Mouse (Mus musculus) layer of hippocampus, postnatal 14 days (tissue): ENCODE data around the gene Tsks. TPM values are rescaled to one million over a fixed set of nuclear protein-coding genes. Genes with fewer than 3 reads are reported as not detected.

Source experiments
- DNase-seq, 2 experiments: peaks; one replicate each; pipeline ENCODE4 v3.0.0; 2021 to 2022; ENCODE audit warnings: low spot score in 2 of 2, mixed read lengths in 1 of 2
- long read RNA-seq, 2 experiments: library from polyadenylated mRNA; stranded (forward); transcript quantifications; one replicate each; pipeline ENCODE4 v2.0.0; 2021
- total RNA-seq, 2 experiments: library from RNA; stranded (reverse); gene quantifications; 2 replicates each; pipeline ENCODE4 v1.2.3; 2021

Gene Tsks
- total RNA-seq, result under 1 TPM in 1 of 2 experiments, not detected in 1; 0.69 TPM
- long read RNA-seq, experiment 1, partial matches to known transcripts, result 0 of 2 reads
- long read RNA-seq, experiment 1, other reads (novel, unspliced or antisense), result 2 of 2 reads
- long read RNA-seq, experiment 2, partial matches to known transcripts, result 0 of 1 reads
- long read RNA-seq, experiment 2, other reads (novel, unspliced or antisense), result 1 of 1 reads

DNA sequence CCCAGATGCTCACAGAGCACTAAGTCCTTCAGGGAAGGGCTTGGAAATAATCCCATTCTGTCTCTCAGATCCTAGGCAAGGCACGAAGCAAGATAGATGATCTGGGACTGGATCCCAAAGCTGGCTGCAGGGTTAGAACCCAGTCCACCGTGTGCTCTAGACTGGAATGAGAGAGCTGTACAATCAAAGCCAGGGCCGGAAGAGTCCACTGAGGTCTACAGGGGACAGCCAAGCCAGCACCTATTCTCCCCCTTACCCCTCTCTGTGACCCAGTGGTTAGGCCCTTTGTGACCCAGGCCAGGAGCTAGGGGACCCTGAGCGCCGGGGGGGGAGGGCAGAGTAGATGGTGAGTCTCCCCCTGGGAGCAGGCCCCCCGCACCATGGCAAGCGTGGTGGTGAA, at the start of gene Tsks:
Gene Tsks (plus strand): TSS at position 301 of the 400 bp plus-strand sequence.
- DNase-seq, result no peak

DNA sequence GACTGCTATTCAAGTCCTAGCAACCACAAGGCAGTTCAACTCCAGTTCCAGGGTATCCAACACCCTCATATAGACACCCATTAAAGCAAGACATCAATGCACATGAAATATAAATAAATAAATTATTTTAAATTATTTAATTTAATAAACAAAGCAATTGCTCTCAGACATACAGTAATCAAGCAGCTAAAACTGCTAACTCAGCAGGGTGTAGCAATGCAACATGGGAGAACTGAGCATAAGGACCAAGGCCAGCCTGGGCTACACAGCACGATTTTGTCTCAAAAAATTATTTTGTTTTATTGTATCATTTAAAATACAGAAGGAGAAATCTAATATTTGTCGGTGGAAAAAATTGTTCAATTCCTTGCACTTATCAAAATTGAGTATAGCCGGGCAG, 48.8 kb upstream of the Tsks start:
- no peak for DNase-seq

DNA sequence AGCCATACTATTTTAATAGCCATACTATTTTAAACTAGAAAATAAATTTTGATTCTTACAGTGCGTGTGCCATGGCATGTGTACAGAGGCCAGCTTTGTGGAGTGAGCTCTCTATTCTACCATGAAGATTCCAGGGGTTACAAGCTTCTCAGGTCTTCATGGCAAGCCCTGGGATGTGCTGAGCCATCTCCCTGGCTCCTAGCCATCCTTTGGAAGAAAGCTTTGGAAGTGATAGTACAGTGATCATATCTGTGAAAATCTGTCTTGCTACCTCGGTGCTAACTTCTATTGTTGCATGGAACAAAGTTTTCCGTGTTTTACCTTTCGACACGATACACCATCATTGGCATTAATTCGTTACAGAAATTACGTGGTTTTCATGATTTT, 47.8 kb upstream of the Tsks start:
- no peak for DNase-seq

DNA sequence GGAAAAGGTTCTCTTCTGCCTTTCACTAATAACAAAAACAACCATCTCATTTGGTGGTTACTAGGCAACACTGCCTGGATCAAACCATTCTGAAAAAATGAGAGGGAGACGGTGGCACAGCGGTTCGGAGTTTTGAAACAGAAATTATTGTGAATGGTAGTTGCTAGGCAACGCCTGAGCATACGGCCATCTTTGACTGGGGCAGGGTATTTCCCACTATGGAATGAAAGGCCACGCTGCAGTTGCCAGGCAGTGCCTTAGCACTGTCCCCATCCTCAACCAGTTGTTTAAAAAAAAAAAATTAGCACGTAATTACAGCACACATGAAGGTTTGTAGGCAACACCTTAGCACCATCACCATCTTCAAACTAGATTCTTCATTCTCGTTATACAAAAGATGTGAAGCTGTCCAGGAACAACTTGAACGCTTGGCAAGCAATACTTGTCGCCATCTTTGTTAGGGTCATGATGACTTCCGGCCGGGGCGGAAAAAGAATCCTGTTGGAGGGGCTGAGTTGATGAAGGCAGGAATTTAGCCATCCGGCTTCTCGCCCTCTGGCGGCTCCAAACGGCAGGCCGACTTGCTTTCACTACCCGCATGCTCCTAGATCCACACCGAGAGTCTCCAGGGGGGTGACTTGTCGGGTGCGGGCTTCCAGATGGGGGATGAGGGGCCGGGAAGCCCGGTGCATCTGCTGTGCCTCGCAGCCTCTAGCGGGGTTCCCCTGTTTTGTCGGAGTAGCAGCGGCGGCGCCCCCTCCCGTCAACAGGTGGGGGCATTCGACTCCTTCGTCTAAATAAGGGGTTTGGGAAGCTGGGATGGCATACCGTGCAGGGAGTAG, 47.2 kb upstream of the Tsks start, which contains the start of gene Fuz:
Gene Fuz (plus strand): TSS at position 487 of the 842 bp plus-strand sequence.
- DNase-seq, result peak; percentile 93 to 97

DNA sequence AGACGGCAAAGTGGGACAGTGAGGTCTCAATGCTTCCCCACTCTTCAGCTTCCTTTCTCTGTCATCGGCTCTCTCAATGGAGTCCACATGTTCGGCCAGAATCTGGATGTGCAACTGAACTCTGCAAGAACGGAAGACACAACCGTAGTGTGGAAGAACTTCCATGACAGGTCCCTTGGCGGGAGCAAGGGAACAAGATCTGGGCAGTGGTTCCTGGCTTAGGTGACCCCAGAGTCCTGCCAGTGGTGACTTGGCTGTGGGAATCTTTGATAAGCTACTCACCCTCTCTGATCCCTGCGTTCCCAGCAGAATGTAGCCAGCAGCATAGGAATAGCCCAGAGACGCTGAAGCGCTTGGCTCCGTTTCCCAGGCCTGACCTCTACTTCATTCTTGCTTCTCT, 46.5 kb upstream of the Tsks start:
- DNase-seq, result no peak

DNA sequence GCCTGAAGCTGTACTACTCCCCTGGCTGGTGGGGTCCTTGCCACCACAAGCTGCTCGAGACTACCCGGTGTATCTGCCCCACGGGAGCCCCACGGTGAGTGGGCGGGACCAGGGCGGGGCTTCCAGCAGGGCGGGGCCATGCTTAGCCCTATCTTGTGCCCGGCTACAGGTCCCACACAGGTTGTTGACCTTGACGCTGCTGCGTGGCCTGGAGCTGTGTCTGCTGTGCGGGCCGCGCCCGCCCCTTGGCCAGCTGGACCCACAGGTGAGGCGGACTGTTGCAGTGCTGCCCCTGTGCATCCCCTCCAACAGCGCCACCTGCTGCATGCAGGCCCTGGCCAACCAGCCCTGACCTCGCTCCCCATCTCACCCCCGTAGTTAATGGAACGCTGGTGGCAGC, 44.4 kb upstream of the Tsks start:
- no peak for DNase-seq

DNA sequence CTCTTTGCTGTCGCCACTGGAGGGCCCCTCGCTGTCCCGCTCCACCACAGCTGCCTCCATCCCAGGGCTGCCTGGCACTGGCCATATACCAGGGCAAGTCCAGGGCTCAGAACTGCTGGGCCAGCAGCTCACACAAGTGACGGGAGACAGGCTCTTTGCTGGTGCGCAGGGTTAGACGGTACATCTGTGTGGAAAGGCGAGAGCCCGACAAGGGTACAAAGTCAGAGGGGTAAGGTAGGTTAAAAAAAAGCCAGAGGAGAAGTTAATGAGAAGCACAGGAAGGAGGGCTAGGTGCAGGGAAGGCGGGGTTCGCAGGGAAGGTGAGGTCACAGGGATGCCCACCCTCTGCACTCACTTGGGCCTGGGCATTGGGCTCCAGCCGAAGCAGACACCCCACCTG, 42.4 kb upstream of the Tsks start:
- no peak for DNase-seq

DNA sequence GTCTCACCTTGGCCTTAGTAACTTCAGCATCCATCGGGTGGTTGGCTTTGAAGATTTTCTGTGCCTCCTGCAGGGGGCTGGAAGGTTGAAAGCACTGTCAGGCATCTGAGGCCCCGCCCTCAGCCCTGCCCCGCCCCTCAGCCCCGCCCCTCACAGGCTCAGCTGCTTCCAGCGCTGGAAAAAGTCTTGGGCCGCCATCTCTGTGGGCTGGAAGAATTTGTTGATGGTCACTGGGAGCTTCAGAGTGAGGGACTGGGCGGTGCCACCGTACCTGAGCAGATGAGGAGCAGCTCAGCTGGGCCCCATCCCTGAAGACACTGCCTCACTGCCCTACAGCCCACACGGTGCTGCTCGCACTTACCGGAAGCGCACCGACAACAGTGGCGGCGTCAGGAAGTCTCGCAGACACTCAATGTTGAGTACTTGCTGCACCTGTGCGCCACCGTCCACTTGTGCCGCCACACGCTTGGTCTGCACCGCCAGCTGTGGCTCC, 41.7 kb upstream of the Tsks start:
- no peak for DNase-seq

DNA sequence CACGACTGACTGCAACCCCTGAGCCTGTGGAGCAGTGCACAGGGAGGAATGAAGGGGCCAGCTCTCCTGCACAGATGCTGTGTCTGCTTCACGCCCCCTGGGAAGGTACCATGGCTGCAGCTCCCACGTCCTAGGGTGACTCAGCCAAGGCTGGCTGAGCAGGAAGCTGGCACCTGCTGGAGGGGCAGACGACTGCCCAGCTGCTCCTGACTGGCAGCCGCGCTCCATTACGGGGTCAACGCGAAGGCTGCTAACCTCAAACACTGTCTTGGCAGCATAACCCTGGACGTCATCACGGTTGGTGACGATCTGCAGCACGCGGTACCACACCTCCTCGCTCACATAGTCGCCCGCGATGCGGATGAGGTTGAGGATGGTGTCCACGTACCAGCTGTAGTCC, 37.6 kb upstream of the Tsks start:
- DNase-seq, result no peak

DNA sequence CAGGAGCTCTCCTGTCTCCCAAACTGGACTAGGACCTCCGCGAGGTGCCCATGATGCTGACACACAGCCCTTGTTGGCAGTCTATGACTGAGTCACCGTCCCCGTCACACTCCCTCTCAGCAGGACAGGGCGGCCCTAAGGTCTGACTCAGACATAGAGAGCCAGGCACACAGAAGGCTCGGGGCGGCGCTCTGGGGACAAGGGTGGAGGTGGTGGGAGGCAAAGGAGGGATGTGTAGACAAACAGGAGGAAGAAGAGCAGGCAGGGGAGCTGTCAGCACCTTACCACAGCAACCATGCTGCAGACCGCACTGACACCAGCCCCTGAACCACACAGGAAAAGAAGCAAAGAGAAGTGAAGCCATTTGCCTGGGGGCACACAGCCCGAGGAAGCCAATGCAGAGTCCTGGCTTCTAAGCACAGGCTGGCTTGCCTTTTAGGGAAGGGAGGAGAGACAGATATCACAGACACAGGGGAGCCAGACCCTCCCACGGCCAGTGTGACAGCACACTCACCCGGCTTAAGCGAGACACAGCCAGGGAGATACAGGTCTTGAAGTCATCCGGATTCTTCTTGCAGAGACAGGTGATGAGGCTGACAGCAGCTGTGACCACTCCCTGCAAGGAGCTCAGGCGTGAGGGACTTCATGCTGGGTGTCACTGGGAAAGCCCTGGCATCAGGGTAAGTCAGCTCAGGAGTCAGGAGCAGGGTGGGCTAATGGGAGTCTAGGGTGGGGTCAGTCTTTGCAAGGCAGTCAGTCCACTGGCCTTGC, 34.1 kb upstream of the Tsks start:
- DNase-seq, result no peak

DNA sequence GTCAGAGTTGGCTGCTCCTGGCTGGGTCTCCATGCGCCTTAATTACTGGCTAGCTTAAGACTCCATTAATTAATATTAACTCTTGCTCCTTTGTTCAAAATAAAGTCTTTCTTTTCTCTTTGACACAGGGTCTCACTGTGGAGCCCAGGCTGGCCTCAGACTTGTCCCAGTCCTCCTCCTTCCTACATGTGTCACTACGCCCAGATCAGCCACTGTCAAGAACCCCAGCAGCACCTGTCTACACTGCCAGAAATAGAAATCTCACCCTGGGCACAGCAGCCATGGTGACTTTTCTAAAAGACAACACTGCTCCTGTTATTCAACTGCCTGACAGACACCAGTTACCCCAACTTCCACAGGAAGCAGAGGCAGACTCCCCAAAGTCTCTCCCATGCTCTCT, 28.6 kb upstream of the Tsks start:
- no peak for DNase-seq

DNA sequence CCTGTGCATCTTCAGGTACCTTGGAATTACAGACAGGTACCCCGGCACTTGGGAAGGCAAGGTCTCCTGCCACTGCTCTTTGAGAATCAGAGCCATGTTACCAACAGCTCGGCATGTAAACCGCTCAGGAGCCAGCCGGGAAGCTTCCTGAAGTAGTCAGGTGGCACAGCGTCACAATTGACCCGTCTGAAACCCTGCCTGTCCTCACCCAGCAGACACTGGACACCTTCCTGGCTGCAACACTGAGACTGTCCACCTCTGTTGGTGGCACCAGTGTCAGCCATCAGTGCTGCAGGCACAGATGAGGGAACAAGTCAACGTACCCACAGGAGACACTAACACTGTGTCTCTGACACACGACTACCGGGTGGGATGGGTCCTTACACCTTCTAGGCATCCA, 27.7 kb upstream of the Tsks start:
- no peak for DNase-seq

DNA sequence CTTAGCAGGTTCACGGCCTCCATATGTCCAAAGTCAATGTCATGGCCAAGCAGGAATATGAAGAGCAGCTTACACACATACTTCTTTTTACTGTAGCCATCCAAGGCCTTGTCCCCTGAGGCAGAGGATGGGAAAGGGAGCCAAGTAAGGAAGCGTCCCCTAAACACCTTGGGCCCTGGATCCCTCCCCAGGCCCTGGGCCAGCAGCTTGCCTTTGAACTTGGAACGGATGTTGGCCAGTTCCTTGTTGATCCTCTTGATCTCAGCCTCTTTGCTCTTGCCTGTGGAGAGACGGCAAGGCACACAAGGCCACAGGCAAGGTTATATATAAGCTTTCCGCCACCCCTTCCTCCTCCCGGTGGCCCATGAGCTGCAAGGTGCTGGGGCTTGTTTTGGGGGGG, 26.8 kb upstream of the Tsks start:
- DNase-seq, result no peak

DNA sequence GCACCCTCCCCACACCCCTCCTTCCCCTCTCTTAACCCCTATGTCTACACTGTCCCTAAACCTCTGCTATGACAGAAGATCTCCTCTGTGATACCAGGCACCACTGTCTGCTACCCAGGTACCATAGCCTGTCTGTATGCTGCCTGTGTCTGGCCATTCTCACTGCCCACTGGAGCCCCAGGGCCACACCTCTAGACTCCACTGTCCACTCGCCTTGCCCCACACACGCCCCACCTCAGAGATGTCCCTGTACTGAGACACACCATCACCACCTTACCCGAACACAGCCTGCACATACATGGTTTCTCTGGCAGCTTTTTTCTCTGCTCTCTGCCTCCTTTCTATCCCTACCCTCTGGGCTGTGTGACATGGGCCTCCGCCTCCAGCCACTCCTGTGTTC, 26.1 kb upstream of the Tsks start:
- no peak for DNase-seq

DNA sequence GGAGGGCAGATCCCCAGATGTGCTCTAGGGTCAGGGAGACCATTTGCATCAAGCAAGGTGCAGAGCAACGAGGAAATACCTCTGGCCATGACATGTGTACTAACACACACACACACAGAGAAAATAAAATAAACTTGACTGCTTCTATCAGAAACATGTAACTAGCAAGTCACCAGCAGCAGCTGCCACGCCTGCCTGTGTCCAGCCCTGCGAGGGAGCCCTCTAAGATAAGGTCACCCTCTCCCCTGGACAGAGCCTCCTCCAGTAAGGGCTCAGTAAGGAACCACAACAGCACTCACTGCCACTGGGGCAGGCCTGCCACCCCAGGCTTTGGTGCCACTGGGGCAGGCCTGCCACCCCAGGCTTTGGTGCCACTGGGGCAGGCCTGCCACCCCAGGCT, 24.8 kb upstream of the Tsks start:
- DNase-seq, result no peak

DNA sequence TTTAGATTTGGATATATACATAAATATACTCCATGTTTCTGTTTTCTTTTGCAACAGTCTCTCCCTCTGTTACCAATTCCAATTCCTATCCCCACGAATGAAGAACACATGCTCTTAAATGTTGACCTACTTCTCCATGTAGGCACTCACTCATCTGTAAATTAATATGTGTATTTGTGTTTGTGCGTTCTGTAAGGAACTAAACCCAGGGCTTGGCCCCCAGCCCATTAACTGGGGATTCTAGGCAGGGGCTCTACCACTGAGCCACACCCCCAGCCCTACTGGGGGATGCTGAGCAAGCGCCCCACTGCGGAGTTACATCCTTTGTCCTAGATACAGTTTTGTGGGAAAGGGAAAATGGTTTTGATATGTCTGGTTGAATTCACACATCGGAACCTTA, 23.9 kb upstream of the Tsks start:
- no peak for DNase-seq

DNA sequence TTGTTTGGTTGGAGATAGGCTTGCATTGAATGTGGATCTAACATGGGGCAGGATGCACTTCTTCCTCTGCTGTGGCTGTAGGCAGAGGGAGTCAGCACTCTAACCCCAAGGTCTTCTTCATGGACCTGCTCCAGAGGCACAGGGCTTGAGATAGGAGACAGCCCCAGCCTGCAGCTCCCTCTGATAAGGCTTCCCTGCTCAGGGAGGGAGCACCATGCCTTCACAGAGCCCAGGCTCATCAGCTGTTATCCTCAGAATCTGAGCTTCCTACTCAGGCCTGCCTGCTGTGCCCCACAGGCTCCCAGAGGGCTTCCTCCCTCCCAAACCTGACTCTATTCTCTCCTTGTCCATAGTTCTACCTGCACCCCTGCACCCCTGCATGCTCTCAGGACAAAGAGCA, 20.5 kb upstream of the Tsks start:
- DNase-seq, result no peak

DNA sequence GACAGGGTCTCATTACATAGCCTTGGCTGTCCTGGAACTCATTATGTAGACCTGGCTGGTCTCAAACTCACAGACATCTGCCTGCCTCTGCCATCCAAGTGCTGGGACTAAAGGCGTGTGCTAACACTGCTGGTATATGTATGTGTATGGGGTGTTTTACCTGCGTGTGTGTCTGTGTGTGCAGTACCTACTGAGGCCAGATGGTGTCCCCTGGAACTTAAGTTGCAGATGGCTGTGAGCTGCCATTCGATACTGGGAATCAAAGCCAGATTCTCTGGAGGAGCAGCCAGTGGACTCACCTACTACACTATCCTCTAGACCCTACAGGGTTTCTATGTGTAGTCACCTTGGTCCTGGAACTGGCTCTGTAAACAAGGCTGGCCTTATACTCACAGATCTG, 17.5 kb upstream of the Tsks start:
- DNase-seq, result no peak

DNA sequence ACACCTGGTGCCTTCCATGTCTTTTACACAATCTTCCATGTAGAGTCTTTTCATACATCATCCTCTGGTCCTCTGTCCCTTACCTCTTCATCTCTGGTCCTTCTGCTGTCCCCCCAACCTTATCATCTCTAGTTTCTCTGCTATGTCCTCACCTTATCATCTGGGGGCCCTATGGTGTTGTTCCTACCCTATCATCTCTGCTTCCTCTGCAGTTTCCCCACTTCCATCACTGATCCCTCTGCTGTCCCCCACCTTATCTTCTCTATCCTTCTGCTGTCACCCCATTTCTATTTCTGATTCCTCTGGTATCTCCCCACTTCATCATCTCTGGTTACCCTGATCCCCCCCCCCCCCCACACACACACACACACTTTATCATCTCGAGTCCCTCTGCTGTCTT, 14.4 kb upstream of the Tsks start:
- no peak for DNase-seq

DNA sequence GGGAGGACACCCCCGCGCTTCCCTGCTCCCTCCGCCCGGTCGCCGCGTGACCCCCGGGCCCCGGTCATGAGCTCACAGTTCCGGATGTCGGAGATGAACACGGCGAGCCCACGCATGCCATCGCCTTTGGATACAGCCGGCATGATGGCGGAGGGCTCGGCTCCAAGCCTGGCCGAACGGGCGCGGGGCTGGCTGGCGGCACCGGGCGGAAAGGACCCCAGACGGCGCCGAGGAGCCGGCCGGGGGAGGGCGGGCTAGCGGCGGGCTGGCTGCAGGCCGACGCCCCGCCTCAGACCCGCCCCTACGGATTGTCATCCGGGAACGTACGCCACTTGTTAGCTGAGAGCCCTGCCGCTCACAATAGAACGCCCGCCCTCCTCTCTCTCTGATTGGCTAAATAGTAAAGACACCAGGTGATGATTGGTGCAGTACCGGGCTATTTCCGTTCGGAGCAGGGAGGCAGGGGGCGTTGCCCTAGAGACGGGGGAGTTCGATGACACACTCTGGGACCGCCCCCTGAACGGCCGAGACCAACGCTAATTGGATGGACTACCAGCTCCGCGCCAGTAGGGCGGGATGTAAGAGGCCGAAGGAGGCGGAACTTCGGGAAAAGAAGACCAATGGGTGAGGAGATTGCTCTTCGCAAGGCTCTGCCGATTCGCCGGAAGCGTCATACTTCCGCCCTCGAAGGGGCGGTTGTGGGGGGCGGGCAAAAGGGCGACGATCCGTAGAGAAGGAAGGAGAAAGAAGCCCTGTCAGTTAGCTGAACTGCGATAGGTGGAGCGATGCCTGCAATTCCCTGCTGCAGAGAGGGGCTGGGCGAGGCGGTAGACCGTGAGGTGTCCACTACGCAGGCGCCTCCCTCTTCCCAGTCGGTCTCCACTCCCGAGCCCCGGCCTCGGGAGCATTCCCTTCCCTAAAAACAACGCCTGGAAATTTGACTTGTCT, 13.5 kb upstream of the Tsks start, which contains the start of gene Ap2a1:
Gene Ap2a1 (minus strand): TSS at position 293 of the 948 bp plus-strand sequence.
- peak; percentile 99 to 100 for DNase-seq

DNA sequence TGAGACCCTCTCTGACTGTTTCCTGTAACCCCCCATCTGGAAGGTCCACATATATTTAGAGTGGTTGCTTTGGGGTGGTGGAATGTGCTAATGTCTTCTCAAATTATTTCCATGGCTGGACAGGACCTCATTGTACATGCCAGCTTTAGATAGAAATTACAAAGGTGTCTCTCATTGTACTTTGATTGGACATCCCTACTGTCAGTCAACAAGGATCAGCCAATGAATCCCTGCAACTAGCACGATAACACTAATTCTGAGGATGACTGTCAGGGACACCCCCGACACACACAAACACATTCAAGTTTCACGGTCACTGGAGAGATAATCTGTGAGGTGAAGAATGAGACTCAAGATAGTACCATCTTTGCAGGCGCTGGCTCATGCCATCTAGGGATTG, 4.3 kb upstream of the Tsks start:
- no peak for DNase-seq
